Mouse (Mus musculus) G1E-ER4 (cell line): ENCODE measurements around the gene Klra5. TPM values are rescaled to one million over a fixed set of nuclear protein-coding genes. Genes with fewer than 3 reads are reported as not detected.
"Not testable (repeated sequence)": the region's sequence is repeated elsewhere in the genome, so short reads cannot be mapped to it uniquely, and the experiment has no call there.

Source experiments
- GATA1 ChIP-seq: IDR thresholded peaks from one replicate; pipeline ENCODE4 v1.8.0; 2012; ENCODE audit warnings: low read length, inconsistent platforms
- polyA plus RNA-seq: library from polyadenylated mRNA; stranded (reverse); fragments of >175 nt; gene quantifications from 2 replicates; pipeline ENCODE4 v1.2.3, GENCODE M21; 2012

Klra5 gene
- polyA plus RNA-seq, result not detected in 2 replicates

- TF ChIP-seq GATA1, result not testable (repeated sequence)
Observed at GRCm38 (mm10) chr6:129917476-129917946, at the start of gene Klra5. TSS of gene Klra5 (minus strand) at chr6:129917650.

- no peak for TF ChIP-seq GATA1
Observed at GRCm38 (mm10) chr6:129916996-129917395, 454 bp downstream of the Klra5 start.

- no peak for TF ChIP-seq GATA1
Observed at GRCm38 (mm10) chr6:129882525-129882924, 34.9 kb downstream of the Klra5 start.

- no peak for TF ChIP-seq GATA1
Observed at GRCm38 (mm10) chr6:129876549-129876948, 40.9 kb downstream of the Klra5 start, which contains the start of gene Klra17. TSS of gene Klra17 (minus strand) at chr6:129876672.

GRCm38 (mm10) chr6:129862349-129862748 is 55.1 kb downstream of the Klra5 start, which contains the start of gene Gm17631:
TSS of gene Gm17631 (plus strand) at chr6:129862649.
- not testable (repeated sequence) for TF ChIP-seq GATA1

Other genes with a start within 250 kb of the Klra5 start
- not detected in 2 replicates for gene Klrc1, start 238.7 kb downstream of the Klra5 start, polyA plus RNA-seq
- not detected in 2 replicates for gene Klri1, start 200.5 kb downstream of the Klra5 start, polyA plus RNA-seq
- gene Klri2, start 177.2 kb downstream of the Klra5 start, polyA plus RNA-seq, result not detected in 2 replicates
- not detected in 2 replicates for gene Gm156, start 133.4 kb downstream of the Klra5 start, polyA plus RNA-seq
- not detected in 2 replicates for gene Gm17631, start 55.0 kb downstream of the Klra5 start, polyA plus RNA-seq
- not detected in 2 replicates for gene Klra17, start 41.0 kb downstream of the Klra5 start, polyA plus RNA-seq
- gene Klra6, start 109.3 kb upstream of the Klra5 start, polyA plus RNA-seq, result not detected in 2 replicates
- gene Klra4, start 149.6 kb upstream of the Klra5 start, polyA plus RNA-seq, result not detected in 2 replicates
- gene Klra8, start 212.2 kb upstream of the Klra5 start, polyA plus RNA-seq, result not detected in 2 replicates